Mouse (Mus musculus): ENCODE measurements at regions not wholly inside any gene's neighbourhood (a gene's known extent, or its start where the extent isn't known, plus 50 kb on each side); places are given as distances from the start of the nearest gene placed in this dataset.

GRCm38 (mm10) chr12:8447612-8448011, 52.2 kb downstream of the Rhob start:
- ATAC-seq (replicated peaks; ENCODE audit: insufficient number of reproducible peaks, insufficient read depth, low FRiP score, low read depth) = no peak
- H3K27ac ChIP-seq = no peak overlapping the region
- H3K9me3 ChIP-seq (replicated peaks) = no peaks in the 10 kb centered on the region
- H3K36me3 ChIP-seq = no peaks in the 10 kb centered on the region
- H3K4me3 ChIP-seq = no peak overlapping the region
- H3K9ac ChIP-seq = no peak overlapping the region
- no peak overlapping the region for H3K4me2 ChIP-seq
- WGBS = 75% methylated on average over 9 of the region's 9 CpGs
- no peaks in the 10 kb centered on the region for H3K27me3 ChIP-seq
- H3K4me1 ChIP-seq (replicated peaks) = peaks cover 37% of the 10 kb centered on the region

- Histone ChIP-seq H3K27ac (no peak overlapping the region), H3K36me3 (no peaks in the 10 kb centered on the region), H3K4me1 (replicated peaks) (peaks cover 35% of the 10 kb centered on the region), H3K9me3 (replicated peaks) (no peaks in the 10 kb centered on the region), H3K4me2 (no peak overlapping the region), H3K27me3 (no peaks in the 10 kb centered on the region), H3K9ac (no peak overlapping the region), H3K4me3 (no peak overlapping the region)
- 22% methylated on average over 7 of the region's 7 CpGs for WGBS
- ATAC-seq (replicated peaks; ENCODE audit: insufficient number of reproducible peaks, insufficient read depth, low FRiP score, low read depth) = no peak
Measured at GRCm38 (mm10) chr12:8447025-8447424, 52.8 kb downstream of the Rhob start.

- Histone ChIP-seq H3K4me3 (no peak overlapping the region), H3K4me1 (replicated peaks) (peaks cover 31% of the 10 kb centered on the region), H3K4me2 (no peak overlapping the region), H3K27ac (peak overlapping the region; percentile 27; the same call in 1 of the 2 replicates), H3K27me3 (no peaks in the 10 kb centered on the region), H3K36me3 (no peaks in the 10 kb centered on the region), H3K9me3 (replicated peaks) (no peaks in the 10 kb centered on the region), H3K9ac (no peak overlapping the region)
- WGBS = 70% methylated on average over 13 of the region's 13 CpGs
- ATAC-seq (replicated peaks; ENCODE audit: insufficient number of reproducible peaks, insufficient read depth, low FRiP score, low read depth) = no peak
Measured at GRCm38 (mm10) chr12:8444975-8445853, 54.6 kb downstream of the Rhob start.

GRCm38 (mm10) chr12:8443917-8444453, 55.8 kb downstream of the Rhob start:
- Histone ChIP-seq H3K4me1 (replicated peaks) (peaks cover 39% of the 10 kb centered on the region), H3K4me2 (no peak overlapping the region), H3K9me3 (replicated peaks) (no peaks in the 10 kb centered on the region), H3K27me3 (no peaks in the 10 kb centered on the region), H3K4me3 (no peak overlapping the region), H3K36me3 (no peaks in the 10 kb centered on the region), H3K9ac (no peak overlapping the region), H3K27ac (peak overlapping the region; percentile 70)
- ATAC-seq (replicated peaks; ENCODE audit: insufficient number of reproducible peaks, insufficient read depth, low FRiP score, low read depth) = no peak
- WGBS = 63% methylated on average over 4 of the region's 4 CpGs

- no peak overlapping the region for H3K9ac ChIP-seq
- no peaks in the 10 kb centered on the region for H3K9me3 ChIP-seq (replicated peaks)
- WGBS = 56% methylated on average over 4 of the region's 4 CpGs
- H3K4me1 ChIP-seq (replicated peaks) = peaks cover 43% of the 10 kb centered on the region
- H3K4me3 ChIP-seq = no peak overlapping the region
- no peak overlapping the region for H3K4me2 ChIP-seq
- no peaks in the 10 kb centered on the region for H3K27me3 ChIP-seq
- H3K36me3 ChIP-seq = no peaks in the 10 kb centered on the region
- peak overlapping the region; percentile 12; the same call in 1 of the 2 replicates for H3K27ac ChIP-seq
- 0 out of 2 replicates have a peak, but pooled peaks have one; percentile 8 for ATAC-seq (replicated peaks; ENCODE audit: insufficient number of reproducible peaks, insufficient read depth, low FRiP score, low read depth)
Measured at GRCm38 (mm10) chr12:8443253-8443661, 56.6 kb downstream of the Rhob start.

GRCm38 (mm10) chr12:8441275-8441674, 58.5 kb downstream of the Rhob start:
- ATAC-seq (replicated peaks; ENCODE audit: insufficient number of reproducible peaks, insufficient read depth, low FRiP score, low read depth) = no peak
- WGBS = 72% methylated on average over 4 of the region's 4 CpGs
- Histone ChIP-seq H3K27me3 (no peaks in the 10 kb centered on the region), H3K27ac (no peak overlapping the region), H3K36me3 (no peaks in the 10 kb centered on the region), H3K9me3 (replicated peaks) (no peaks in the 10 kb centered on the region), H3K4me1 (replicated peaks) (peaks cover 53% of the 10 kb centered on the region), H3K9ac (no peak overlapping the region), H3K4me2 (no peak overlapping the region), H3K4me3 (no peak overlapping the region)

- no peak overlapping the region for H3K9ac ChIP-seq
- no peak overlapping the region for H3K4me3 ChIP-seq
- peaks cover 51% of the 10 kb centered on the region for H3K4me1 ChIP-seq (replicated peaks)
- no peaks in the 10 kb centered on the region for H3K27me3 ChIP-seq
- no peak overlapping the region for H3K27ac ChIP-seq
- ATAC-seq (replicated peaks; ENCODE audit: insufficient number of reproducible peaks, insufficient read depth, low FRiP score, low read depth) = no peak
- WGBS = 90% methylated on average over 3 of the region's 3 CpGs
- H3K9me3 ChIP-seq (replicated peaks) = no peaks in the 10 kb centered on the region
- H3K4me2 ChIP-seq = no peak overlapping the region
- H3K36me3 ChIP-seq = no peaks in the 10 kb centered on the region
Measured at GRCm38 (mm10) chr12:8440373-8440772, 59.4 kb downstream of the Rhob start.

- H3K4me3 ChIP-seq = no peak overlapping the region
- H3K9ac ChIP-seq = no peak overlapping the region
- H3K27me3 ChIP-seq = no peaks in the 10 kb centered on the region
- no peak overlapping the region for H3K4me2 ChIP-seq
- no peak overlapping the region for H3K27ac ChIP-seq
- no peaks in the 10 kb centered on the region for H3K9me3 ChIP-seq (replicated peaks)
- no peaks in the 10 kb centered on the region for H3K36me3 ChIP-seq
- no peak for ATAC-seq (replicated peaks; ENCODE audit: insufficient number of reproducible peaks, insufficient read depth, low FRiP score, low read depth)
- H3K4me1 ChIP-seq (replicated peaks) = peaks cover 47% of the 10 kb centered on the region
- WGBS = 73% methylated on average over 3 of the region's 3 CpGs
Measured at GRCm38 (mm10) chr12:8439957-8440356, 59.9 kb downstream of the Rhob start.

GRCm38 (mm10) chr12:8439486-8439885, 60.3 kb downstream of the Rhob start:
- ATAC-seq (replicated peaks; ENCODE audit: insufficient number of reproducible peaks, insufficient read depth, low FRiP score, low read depth) = no peak
- Histone ChIP-seq H3K27me3 (no peaks in the 10 kb centered on the region), H3K4me3 (no peak overlapping the region), H3K4me1 (replicated peaks) (peaks cover 46% of the 10 kb centered on the region), H3K27ac (no peak overlapping the region), H3K4me2 (no peak overlapping the region), H3K9me3 (replicated peaks) (no peaks in the 10 kb centered on the region), H3K36me3 (no peaks in the 10 kb centered on the region), H3K9ac (no peak overlapping the region)
- whole genome bisulfite sequencing = 72% methylated on average over 4 of the region's 4 CpGs

GRCm38 (mm10) chr12:8438638-8439037, 61.2 kb downstream of the Rhob start:
- Histone ChIP-seq H3K4me2 (no peak overlapping the region), H3K36me3 (no peaks in the 10 kb centered on the region), H3K9me3 (replicated peaks) (no peaks in the 10 kb centered on the region), H3K4me3 (no peak overlapping the region), H3K9ac (no peak overlapping the region), H3K4me1 (replicated peaks) (peaks cover 48% of the 10 kb centered on the region), H3K27me3 (no peaks in the 10 kb centered on the region), H3K27ac (no peak overlapping the region)
- 47% methylated on average over 4 of the region's 4 CpGs for WGBS
- peak; percentile 33; the same call in 1 of the 2 replicates for ATAC-seq (replicated peaks; ENCODE audit: insufficient number of reproducible peaks, insufficient read depth, low FRiP score, low read depth)

GRCm38 (mm10) chr12:8436976-8437580, 62.7 kb downstream of the Rhob start:
- Histone ChIP-seq H3K9me3 (replicated peaks) (no peaks in the 10 kb centered on the region), H3K27me3 (no peaks in the 10 kb centered on the region), H3K9ac (no peak overlapping the region), H3K4me2 (no peak overlapping the region), H3K4me3 (no peak overlapping the region), H3K36me3 (no peaks in the 10 kb centered on the region), H3K27ac (peak overlapping the region; percentile 5; the same call in 1 of the 2 replicates), H3K4me1 (replicated peaks) (peaks cover 47% of the 10 kb centered on the region)
- no peak for ATAC-seq (replicated peaks; ENCODE audit: insufficient number of reproducible peaks, insufficient read depth, low FRiP score, low read depth)
- 64% methylated on average over 6 of the region's 6 CpGs for WGBS

All from heart, embryonic 15.5 days (tissue).